Mouse (Mus musculus) CH12.LX (cell line): ENCODE results near the gene G3bp2. TPM values are rescaled to one million over a fixed set of nuclear protein-coding genes. Genes with fewer than 3 reads are reported as not detected.

Experiments used
- DNase-seq: peaks from one replicate; pipeline ENCODE4 v3.0.0-alpha.2; 2013; ENCODE audit errors: extremely low read depth
- H3K27ac ChIP-seq: 2 replicates; pipeline ENCODE4 v1.5.1; 2012; ENCODE audit warnings: low read depth, mild to moderate bottlenecking, control low read depth, moderate library complexity; ENCODE audit not compliant: insufficient read depth
- H3K27me3 ChIP-seq: replicated peaks from 2 replicates; pipeline ENCODE3; 2012; ENCODE audit warnings: inconsistent platforms
- H3K36me3 ChIP-seq, 2 experiments: replicated peaks in 1 of 2; 2 replicates each; pipeline versions ENCODE3 to v1.6.1; 2012; ENCODE audit warnings: inconsistent platforms in 1 of 2, low read length in 1 of 2, mild to moderate bottlenecking in 1 of 2, mixed read lengths in 1 of 2, moderate library complexity in 1 of 2; ENCODE audit not compliant: control insufficient read depth in 1 of 2, insufficient read depth in 1 of 2
- H3K4me1 ChIP-seq, 2 experiments: 2 replicates each; pipeline ENCODE4 v1.6.1; 2012; ENCODE audit warnings: inconsistent platforms in 1 of 2, moderate library complexity in 1 of 2; ENCODE audit not compliant: insufficient read depth in 2 of 2, control insufficient read depth in 1 of 2
- H3K4me2 ChIP-seq: 2 replicates; pipeline ENCODE4 v1.6.1; 2012; ENCODE audit warnings: low read depth, mild to moderate bottlenecking, control low read depth; ENCODE audit not compliant: poor library complexity, insufficient read depth, severe bottlenecking
- H3K4me3 ChIP-seq, 3 experiments: fragments of 150-350 bp in 1 of 3; sonication (generic) in 1 of 3; replicated peaks in 1 of 3; 2 replicates each; pipeline versions ENCODE3 to v1.5.1; 2011 to 2012; ENCODE audit warnings: low read depth in 2 of 3, low read length in 2 of 3, mild to moderate bottlenecking in 2 of 3, moderate library complexity in 2 of 3, control low read depth in 1 of 3, improper control_type of control experiment in 1 of 3, inconsistent platforms in 1 of 3, mixed read lengths in 1 of 3; ENCODE audit not compliant: poor library complexity in 1 of 3
- H3K79me2 ChIP-seq: replicated peaks from 2 replicates; pipeline ENCODE4 v1.6.1; 2012; ENCODE audit warnings: mild to moderate bottlenecking, moderate library complexity; ENCODE audit not compliant: control insufficient read depth, poor library complexity, insufficient read depth, severe bottlenecking; ENCODE audit errors: extremely low read depth
- H3K9ac ChIP-seq: 2 replicates; pipeline ENCODE4 v1.6.1; 2012; ENCODE audit warnings: low read depth, mild to moderate bottlenecking, control low read depth, moderate library complexity; ENCODE audit not compliant: insufficient read depth
- H3K9me3 ChIP-seq: replicated peaks from 2 replicates; pipeline ENCODE3; 2012; ENCODE audit warnings: low read length, inconsistent platforms, mixed read lengths
- BHLHE40 ChIP-seq: IDR thresholded peaks from 2 replicates; pipeline ENCODE4 v1.6.1; 2011; ENCODE audit warnings: mild to moderate bottlenecking, low read depth, low read length, improper control_type of control experiment
- CHD1 ChIP-seq: IDR thresholded peaks from 2 replicates; pipeline ENCODE4 v1.6.1; 2012; ENCODE audit warnings: low read depth, low read length, improper control_type of control experiment, inconsistent platforms
- CHD2 ChIP-seq: IDR thresholded peaks from 2 replicates; pipeline ENCODE4 v1.6.1; 2011; ENCODE audit warnings: low read length, improper control_type of control experiment
- CTCF ChIP-seq, 2 experiments: IDR thresholded peaks in 1 of 2; conservative IDR thresholded peaks in 1 of 2; 2 replicates each; pipeline ENCODE4 v1.5.1; 2011 to 2012; ENCODE audit warnings: low read depth in 2 of 2, low read length in 2 of 2, improper control_type of control experiment in 1 of 2, inconsistent platforms in 1 of 2, mild to moderate bottlenecking in 1 of 2, moderate library complexity in 1 of 2
- ELF1 ChIP-seq: IDR thresholded peaks from 2 replicates; pipeline ENCODE4 v1.6.1; 2014; ENCODE audit warnings: low read depth, mild to moderate bottlenecking, inconsistent platforms, low read length, improper control_type of control experiment
- EP300 ChIP-seq: IDR thresholded peaks from 2 replicates; pipeline ENCODE4 v1.6.1; 2011; ENCODE audit warnings: low read length, improper control_type of control experiment
- ETS1 ChIP-seq: conservative IDR thresholded peaks from 2 replicates; pipeline ENCODE4 v1.6.1; 2012; ENCODE audit warnings: low read depth, mild to moderate bottlenecking, inconsistent platforms, low read length, improper control_type of control experiment, moderate library complexity
- GABPA ChIP-seq: IDR thresholded peaks from 2 replicates; pipeline ENCODE4 v1.6.1; 2012; ENCODE audit warnings: low read depth, low read length, improper control_type of control experiment, inconsistent platforms; ENCODE audit not compliant: insufficient replicate concordance
- IRF4 ChIP-seq: IDR thresholded peaks from 2 replicates; pipeline ENCODE4 v1.6.1; 2014; ENCODE audit warnings: low read depth, mild to moderate bottlenecking, inconsistent platforms, low read length, improper control_type of control experiment
- JUND ChIP-seq: conservative IDR thresholded peaks from 2 replicates; pipeline ENCODE4 v1.6.1; 2011; ENCODE audit warnings: low read depth, low read length, improper control_type of control experiment
- MAFK ChIP-seq: IDR thresholded peaks from 2 replicates; pipeline ENCODE4 v1.6.1; 2011; ENCODE audit warnings: low read length, improper control_type of control experiment; ENCODE audit not compliant: insufficient replicate concordance
- MAX ChIP-seq: IDR thresholded peaks from 2 replicates; pipeline ENCODE4 v1.6.1; 2011; ENCODE audit warnings: low read length, improper control_type of control experiment
- MEF2A ChIP-seq: IDR thresholded peaks from 2 replicates; pipeline ENCODE4 v1.6.1; 2014; ENCODE audit warnings: low read depth, mild to moderate bottlenecking, inconsistent platforms, low read length, improper control_type of control experiment, borderline replicate concordance
- MXI1 ChIP-seq: IDR thresholded peaks from 2 replicates; pipeline ENCODE4 v1.6.1; 2011; ENCODE audit warnings: mild to moderate bottlenecking, low read depth, low read length, improper control_type of control experiment
- MYC ChIP-seq: IDR thresholded peaks from 2 replicates; pipeline ENCODE4 v1.6.1; 2011; ENCODE audit warnings: low read depth, mild to moderate bottlenecking, improper control_type of control experiment, low read length
- NRF1 ChIP-seq: IDR thresholded peaks from 2 replicates; pipeline ENCODE4 v1.6.1; 2014; ENCODE audit warnings: low read depth, mild to moderate bottlenecking, inconsistent platforms, low read length, improper control_type of control experiment, moderate library complexity
- POLR2A ChIP-seq: IDR thresholded peaks from 2 replicates; pipeline ENCODE4 v1.6.1; 2011; ENCODE audit warnings: low read depth, mild to moderate bottlenecking, improper control_type of control experiment, low read length
- RAD21 ChIP-seq: IDR thresholded peaks from 2 replicates; pipeline ENCODE4 v1.6.1; 2011; ENCODE audit warnings: low read depth, mild to moderate bottlenecking, low read length, improper control_type of control experiment, moderate library complexity
- SMC3 ChIP-seq: IDR thresholded peaks from 2 replicates; pipeline ENCODE4 v1.6.1; 2011; ENCODE audit warnings: low read depth, low read length, improper control_type of control experiment
- TCF12 ChIP-seq: IDR thresholded peaks from 2 replicates; pipeline ENCODE4 v1.6.1; 2014; ENCODE audit warnings: low read depth, mild to moderate bottlenecking, inconsistent platforms, low read length, improper control_type of control experiment
- ZC3H11A ChIP-seq: IDR thresholded peaks from 2 replicates; pipeline ENCODE4 v1.6.1; 2012; ENCODE audit warnings: low read depth, mild to moderate bottlenecking, inconsistent platforms, low read length, improper control_type of control experiment
- ZMIZ1 ChIP-seq: IDR thresholded peaks from 2 replicates; pipeline ENCODE4 v1.6.1; 2012; ENCODE audit warnings: low read depth, mild to moderate bottlenecking, inconsistent platforms, low read length, improper control_type of control experiment
- ZNF384 ChIP-seq: IDR thresholded peaks from 2 replicates; pipeline ENCODE4 v1.6.1; 2012; ENCODE audit warnings: low read depth, low read length, improper control_type of control experiment, inconsistent platforms
- dilution Hi-C: fragments of 300-500 bp; cut with MboI; formaldehyde crosslinking; loops from 2 replicates; pipeline ENCODE4 v1.14.3; 2020; ENCODE audit warnings: low sequenced_read_pairs; ENCODE audit not compliant: extremely low pct_unique_long_range_greater_than_20kb, extremely low pct_ligation_motif_present
- in situ Hi-C: fragments of 300-500 bp; cut with MboI; formaldehyde crosslinking; loops from 3 replicates; pipeline ENCODE4 v1.14.3; 2019; ENCODE audit warnings: low sequenced_read_pairs, low pct_ligation_motif_present, low pct_unique_long_range_greater_than_20kb, mixed read lengths
- polyA plus RNA-seq: library from polyadenylated mRNA; unstranded; fragments of >175 nt; gene quantifications from 2 replicates; pipeline ENCODE4 v1.2.1, GENCODE M21; 2012; ENCODE audit warnings: low read depth; ENCODE audit not compliant: insufficient read length
- total RNA-seq, 2 experiments: library from RNA; depleted of rRNA; stranded (reverse); fragments of 300-350 nt in 1 of 2; fragments of >200 nt in 1 of 2; gene quantifications; 2 replicates each; pipeline ENCODE4 v1.2.3; 2012 to 2014

Gene G3bp2
- total and polyA plus RNA-seq, 3 experiments: 38.8 to 114 (median 99.7) TPM

DNA sequence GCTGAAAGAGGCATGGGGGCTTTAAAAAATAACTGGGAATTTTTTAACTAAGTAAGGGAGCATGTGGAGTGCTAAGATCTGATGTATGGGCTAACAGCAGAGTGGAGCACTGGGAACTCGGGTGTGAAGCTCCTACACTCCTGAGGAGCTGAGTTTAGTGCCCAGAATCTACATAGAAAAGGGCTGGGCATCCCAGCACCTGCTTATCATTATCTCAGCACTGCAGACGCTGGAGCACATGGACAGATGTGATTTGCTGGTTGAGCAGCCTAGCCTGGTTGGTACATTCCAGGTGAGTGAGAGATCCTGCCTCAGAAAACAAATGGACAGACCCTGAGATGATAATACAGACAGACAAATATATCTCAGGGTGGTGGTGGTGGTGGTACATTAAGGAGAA is 73.7 kb downstream of the G3bp2 start:
- Histone ChIP-seq H3K36me3 (no peaks in the 10 kb centered on the region), H3K4me1 (no peaks in the 10 kb centered on the region), H3K79me2 (no peaks in the 10 kb centered on the region), H3K4me2 (no peak overlapping the region)
- dilution Hi-C loops: no loop called here
- TF ChIP-seq ZMIZ1 (no peak), ETS1 (no peak), TCF12 (no peak), ZNF384 (no peak), MAX (no peak), MAFK (no peak), MEF2A (no peak), CHD1 (no peak)
- TF ChIP-seq, all 38 proteins: peak for 0
- DNase-seq: no peak
- no peaks in the 10 kb centered on the region for H3K27me3 ChIP-seq
- in situ Hi-C loops: no loop called here
- no peaks in the 10 kb centered on the region for H3K9me3 ChIP-seq
- no peak overlapping the region for H3K4me3 ChIP-seq
- no peak overlapping the region for H3K27ac ChIP-seq
- no peak overlapping the region for H3K9ac ChIP-seq

DNA sequence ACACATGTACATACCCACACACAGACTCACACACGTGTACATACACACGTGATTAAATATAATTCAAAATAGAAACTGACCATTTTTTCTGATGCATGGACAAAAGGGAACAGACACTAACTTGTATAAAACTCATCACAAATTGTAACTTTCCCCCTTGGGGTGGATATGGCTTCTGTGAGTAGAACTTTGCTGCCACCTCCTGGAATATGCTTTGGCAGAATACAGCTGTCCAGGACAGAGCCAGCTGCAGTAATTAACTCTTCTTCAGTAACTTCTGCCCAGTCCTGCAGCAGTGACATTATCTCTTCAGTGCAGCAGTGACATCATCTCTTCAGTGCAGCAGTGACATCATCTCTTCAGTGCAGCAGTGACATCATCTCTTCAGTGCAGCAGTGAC is 80.5 kb downstream of the G3bp2 start:
- Histone ChIP-seq H3K4me1 (no peaks in the 10 kb centered on the region), H3K27me3 (no peaks in the 10 kb centered on the region), H3K4me2 (no peak overlapping the region), H3K79me2 (no peaks in the 10 kb centered on the region), H3K36me3 (no peaks in the 10 kb centered on the region), H3K4me3 (no peak overlapping the region), H3K9ac (no peak overlapping the region), H3K9me3 (peaks cover 21% of the 10 kb centered on the region), H3K27ac (no peak overlapping the region)
- in situ Hi-C loops: no loop called here
- dilution Hi-C loops: no loop called here
- TF ChIP-seq IRF4: no peak
- no peak for TF ChIP-seq GABPA
- TF ChIP-seq MXI1: no peak
- no peak for TF ChIP-seq BHLHE40
- TF ChIP-seq CHD2: no peak
- TF ChIP-seq NRF1: no peak
- no peak for TF ChIP-seq ELF1
- no peak for TF ChIP-seq EP300
- TF ChIP-seq POLR2A: no peak
- peak; percentile 54 for TF ChIP-seq ZC3H11A
- TF ChIP-seq CTCF (conservative IDR thresholded peaks at IDR 0.05 in 1 of 2, IDR thresholded peaks at IDR 0.05 in 1 of 2; ENCODE audit: low read depth in 2 of 2, low read length in 2 of 2): peak; percentile 73 to 88
- 0 out of 2 replicates have a peak, but pooled peaks have one; percentile 18 for TF ChIP-seq MYC
- 0 out of 2 replicates have a peak, but pooled peaks have one; percentile 41 for TF ChIP-seq JUND
- TF ChIP-seq RAD21: peak; percentile 93
- TF ChIP-seq SMC3: peak; percentile 82
- peak; percentile 58 for DNase-seq

Other genes starting within 250 kb of the G3bp2 start
- gene Rchy1, start 120.7 kb downstream of the G3bp2 start, total RNA-seq (2012; rRNA removed): 24.4 and 32.4 TPM in 2 replicates
- gene Rchy1, start 120.7 kb downstream of the G3bp2 start, total RNA-seq (2014; rRNA removed): 33.1 and 34.1 TPM in 2 replicates
- 24.8 and 28.2 TPM in 2 replicates for gene Rchy1, start 120.7 kb downstream of the G3bp2 start, polyA plus RNA-seq
- 0.25 and 0.38 TPM in 2 replicates for gene Odaph, start 96.2 kb downstream of the G3bp2 start, total RNA-seq (2012; rRNA removed)
- gene Odaph, start 96.2 kb downstream of the G3bp2 start, total RNA-seq (2014; rRNA removed): 1.7 and 2.2 TPM in 2 replicates
- gene Odaph, start 96.2 kb downstream of the G3bp2 start, polyA plus RNA-seq: 1.9 and 3.3 TPM in 2 replicates
- 0.50 and 0.51 TPM in 2 replicates for gene Cdkl2, start 39.8 kb downstream of the G3bp2 start, total RNA-seq (2012; rRNA removed)
- 0.54 and 0.81 TPM in 2 replicates for gene Cdkl2, start 39.8 kb downstream of the G3bp2 start, total RNA-seq (2014; rRNA removed)
- gene Cdkl2, start 39.8 kb downstream of the G3bp2 start, polyA plus RNA-seq: 1.0 and 1.1 TPM in 2 replicates
- 20.9 and 22.7 TPM in 2 replicates for gene Uso1, start 54.2 kb upstream of the G3bp2 start, total RNA-seq (2012; rRNA removed)
- 16.9 and 19.9 TPM in 2 replicates for gene Uso1, start 54.2 kb upstream of the G3bp2 start, total RNA-seq (2014; rRNA removed)
- 55.6 and 63.7 TPM in 2 replicates for gene Uso1, start 54.2 kb upstream of the G3bp2 start, polyA plus RNA-seq
- gene U90926, start 131.7 kb upstream of the G3bp2 start, total RNA-seq (2012; rRNA removed): not detected in 2 replicates
- gene U90926, start 131.7 kb upstream of the G3bp2 start, total RNA-seq (2014; rRNA removed): not detected in 2 replicates
- gene U90926, start 131.7 kb upstream of the G3bp2 start, polyA plus RNA-seq: 0.49 TPM in 1 of 2 replicates, not detected in the other
- 11.9 and 16.5 TPM in 2 replicates for gene Ppef2, start 172.6 kb upstream of the G3bp2 start, total RNA-seq (2012; rRNA removed)
- 41.4 and 48.8 TPM in 2 replicates for gene Ppef2, start 172.6 kb upstream of the G3bp2 start, total RNA-seq (2014; rRNA removed)
- 11.9 and 14.3 TPM in 2 replicates for gene Ppef2, start 172.6 kb upstream of the G3bp2 start, polyA plus RNA-seq
- gene Naaa, start 194.5 kb upstream of the G3bp2 start, total RNA-seq (2012; rRNA removed): 13.7 and 16.2 TPM in 2 replicates
- 13.5 and 15.4 TPM in 2 replicates for gene Naaa, start 194.5 kb upstream of the G3bp2 start, total RNA-seq (2014; rRNA removed)
- 11.5 and 14.5 TPM in 2 replicates for gene Naaa, start 194.5 kb upstream of the G3bp2 start, polyA plus RNA-seq
- gene Sdad1, start 226.8 kb upstream of the G3bp2 start, total RNA-seq (2012; rRNA removed): 43.6 and 51.7 TPM in 2 replicates
- gene Sdad1, start 226.8 kb upstream of the G3bp2 start, total RNA-seq (2014; rRNA removed): 62.9 and 63.7 TPM in 2 replicates
- 72.9 and 95.3 TPM in 2 replicates for gene Sdad1, start 226.8 kb upstream of the G3bp2 start, polyA plus RNA-seq
- not detected in 2 replicates for gene Cxcl9, start 244.4 kb upstream of the G3bp2 start, total RNA-seq (2012; rRNA removed)
- gene Cxcl9, start 244.4 kb upstream of the G3bp2 start, total RNA-seq (2014; rRNA removed): not detected in 2 replicates
- gene Cxcl9, start 244.4 kb upstream of the G3bp2 start, polyA plus RNA-seq: not detected in 2 replicates
- gene Art3, start 248.1 kb upstream of the G3bp2 start, total RNA-seq (2012; rRNA removed): 0.25 and 0.34 TPM in 2 replicates
- not detected in 2 replicates for gene Art3, start 248.1 kb upstream of the G3bp2 start, total RNA-seq (2014; rRNA removed)
- not detected in 2 replicates for gene Art3, start 248.1 kb upstream of the G3bp2 start, polyA plus RNA-seq